Mouse (Mus musculus) MN1 (cell line): ENCODE measurements at regions not wholly inside any gene's neighbourhood (a gene's known extent, or its start where the extent isn't known, plus 50 kb on each side); places are given as distances from the start of the nearest gene placed in this dataset.
A peak's percentile ranks its signal among the peaks of the same experiment; 100 is the strongest.

Experiments used
- DNase-seq: peaks from one replicate; pipeline ENCODE4 v3.0.0-alpha.2; 2016; ENCODE audit warnings: low spot score

GRCm38 (mm10) chr6:75281506-75282194 lies 1215.9 kb downstream of the Gm9008 start:
- DNase-seq: no peak

GRCm38 (mm10) chr6:75254076-75254414 lies 1243.5 kb downstream of the Gm9008 start:
- DNase-seq: no peak

- DNase-seq: peak; percentile 57
Measured at GRCm38 (mm10) chr6:75253357-75254075, 1244.1 kb downstream of the Gm9008 start.

- DNase-seq: no peak
Measured at GRCm38 (mm10) chr6:75215515-75215914, 1282.1 kb downstream of the Gm9008 start.

- no peak for DNase-seq
Measured at GRCm38 (mm10) chr6:75212721-75213475, 1284.7 kb downstream of the Gm9008 start.
